Mouse (Mus musculus): Measurements from ENCODE around the gene Hrh1.
"Not testable (repeated sequence)": the region's sequence is repeated elsewhere in the genome, so short reads cannot be mapped to it uniquely, and the experiment has no call there.

The Hrh1 gene

DNA sequence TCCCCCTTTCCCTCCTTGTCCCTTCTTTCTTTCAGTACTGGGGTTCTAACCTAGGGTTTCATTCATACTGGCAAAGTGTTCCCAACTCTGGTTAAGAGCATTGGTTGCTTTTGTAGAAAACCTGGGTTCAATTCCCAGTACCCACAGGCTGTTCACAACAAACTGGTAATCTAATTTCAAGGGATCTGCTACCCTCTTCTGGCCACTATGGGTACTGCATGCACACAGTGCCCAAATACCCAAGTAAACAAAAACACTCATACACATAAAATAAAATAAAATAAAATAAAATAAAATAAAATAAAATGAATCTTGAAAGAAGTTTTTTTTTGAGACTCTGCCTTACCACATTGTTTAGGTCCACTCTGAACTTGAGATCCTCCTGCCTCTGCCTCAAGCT, 63.8 kb downstream of the Hrh1 start:
- DNase-seq (ENCODE audit: low spot score in 2 of 2) = no peak

DNA sequence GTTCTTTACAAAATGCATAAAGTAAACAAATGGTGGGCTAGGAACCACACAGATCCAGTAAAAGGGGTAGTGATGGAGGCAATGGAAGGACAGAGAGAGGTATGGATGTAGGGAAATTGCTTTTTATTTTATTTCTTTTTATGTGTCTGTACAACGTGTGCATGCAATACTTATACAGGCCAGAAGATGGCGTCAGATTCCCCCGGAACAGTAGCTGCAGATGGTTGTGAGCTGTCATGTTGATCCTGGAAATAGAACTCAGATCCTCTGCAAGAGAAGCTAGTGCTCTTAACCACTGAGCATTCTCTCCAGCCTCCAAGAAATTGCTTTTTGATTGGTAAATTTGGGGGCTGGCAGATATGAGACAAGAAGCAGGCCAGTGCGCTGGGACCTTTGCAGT, 65.0 kb downstream of the Hrh1 start:
- no peak for DNase-seq (ENCODE audit: low spot score in 2 of 2)

DNA sequence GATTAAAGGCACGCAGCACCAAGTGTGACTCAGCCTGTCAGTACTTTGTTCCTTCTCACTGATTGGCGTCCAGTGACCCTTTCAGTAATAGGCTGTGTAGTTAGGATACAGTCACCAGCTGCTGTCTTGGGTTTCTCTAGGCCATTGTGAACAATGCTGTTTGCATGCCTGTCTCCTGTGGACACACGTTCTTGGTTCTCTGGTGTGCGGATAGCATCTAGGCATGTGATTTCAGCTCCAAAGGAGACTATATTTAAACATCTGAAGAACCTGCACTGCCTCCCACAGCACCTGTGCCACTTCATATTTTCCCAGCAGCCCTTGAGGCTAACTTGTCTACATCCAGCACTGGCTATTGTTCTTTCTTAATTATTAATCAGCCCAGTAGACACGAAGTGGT, 75.8 kb downstream of the Hrh1 start:
- DNase-seq (ENCODE audit: low spot score in 2 of 2) = no peak

DNA sequence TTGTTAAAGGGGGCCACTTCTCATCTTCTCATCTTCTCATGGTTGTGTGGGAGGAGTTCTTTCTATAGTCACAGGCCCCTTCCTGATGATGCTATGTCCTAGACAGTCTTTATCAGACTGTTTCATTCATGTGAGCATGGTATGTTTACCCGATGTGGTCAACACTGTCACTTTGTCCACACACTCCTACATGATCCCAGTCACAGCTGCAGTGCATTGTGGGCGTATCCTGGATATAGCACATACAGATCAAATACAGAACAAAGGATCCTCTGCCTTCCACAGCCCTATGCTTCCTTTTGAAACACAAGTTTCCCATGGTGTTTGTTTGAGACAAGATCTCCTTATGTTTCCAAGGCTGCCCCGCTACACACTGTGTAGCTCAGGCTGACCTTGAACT, 76.3 kb downstream of the Hrh1 start:
- DNase-seq (ENCODE audit: low spot score in 2 of 2) = no peak

DNA sequence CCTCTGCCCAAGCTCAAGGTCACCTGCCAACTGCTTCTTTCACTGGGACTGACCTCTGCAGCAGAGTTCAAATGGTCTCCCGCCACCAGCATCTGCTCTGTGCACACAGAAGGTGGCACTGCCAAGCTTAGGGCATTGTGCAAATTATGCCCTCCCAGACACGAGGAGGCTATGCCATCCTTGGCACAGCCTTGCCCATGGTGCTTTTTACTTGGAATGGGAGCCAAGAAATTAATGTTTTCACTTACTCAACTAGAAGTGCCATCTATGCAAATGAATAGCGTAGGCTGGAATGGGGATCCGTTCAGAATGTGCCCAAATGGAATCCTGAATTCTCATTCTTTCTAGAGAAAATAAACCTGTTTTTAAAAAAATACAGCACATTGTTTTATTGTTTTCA, 77.2 kb downstream of the Hrh1 start:
- DNase-seq (ENCODE audit: low spot score in 2 of 2) = no peak

DNA sequence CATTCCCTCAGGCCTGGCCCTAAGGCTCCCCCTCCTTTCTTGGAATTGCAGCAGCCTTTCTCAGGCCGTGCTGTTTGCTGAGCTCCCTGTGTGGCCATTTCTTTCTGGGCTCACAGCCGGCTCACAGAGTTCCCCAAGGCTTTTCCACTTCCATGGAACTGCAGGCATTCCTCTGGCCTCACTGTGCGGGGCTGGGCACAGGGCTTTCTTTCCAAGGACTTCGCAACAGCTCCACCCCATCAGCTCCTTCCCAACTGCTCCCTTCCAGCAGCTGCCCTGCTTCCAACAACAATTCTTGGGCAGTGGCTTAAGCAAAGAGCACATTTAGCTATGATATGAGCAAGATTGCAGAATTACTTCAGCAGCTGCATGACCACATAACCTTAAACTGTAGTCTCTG, 81.0 kb downstream of the Hrh1 start:
- no peak for DNase-seq (ENCODE audit: low spot score in 2 of 2)

DNA sequence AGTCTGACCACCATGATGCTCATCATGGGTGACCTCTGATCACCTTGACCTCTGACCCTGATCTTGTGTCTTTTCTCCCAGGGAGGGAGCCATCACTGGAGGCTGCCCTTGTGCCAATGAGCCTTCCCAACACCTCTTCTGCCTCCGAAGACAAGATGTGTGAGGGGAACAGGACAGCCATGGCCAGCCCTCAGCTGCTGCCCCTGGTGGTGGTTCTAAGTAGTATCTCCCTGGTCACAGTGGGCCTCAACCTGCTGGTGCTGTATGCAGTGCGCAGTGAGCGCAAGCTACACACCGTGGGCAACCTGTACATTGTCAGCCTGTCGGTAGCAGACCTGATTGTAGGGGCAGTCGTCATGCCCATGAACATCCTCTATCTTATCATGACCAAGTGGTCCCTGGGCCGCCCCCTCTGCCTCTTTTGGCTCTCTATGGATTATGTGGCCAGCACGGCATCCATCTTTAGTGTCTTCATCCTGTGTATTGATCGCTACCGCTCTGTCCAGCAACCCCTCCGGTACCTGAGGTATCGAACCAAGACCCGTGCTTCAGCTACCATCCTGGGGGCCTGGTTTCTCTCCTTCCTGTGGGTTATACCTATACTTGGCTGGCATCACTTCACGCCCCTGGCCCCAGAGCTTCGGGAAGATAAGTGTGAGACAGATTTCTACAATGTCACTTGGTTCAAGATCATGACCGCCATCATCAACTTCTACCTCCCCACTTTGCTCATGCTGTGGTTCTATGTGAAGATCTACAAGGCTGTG, 82.1 kb downstream of the Hrh1 start:
- no peak for DNase-seq (ENCODE audit: low spot score in 2 of 2)

DNA sequence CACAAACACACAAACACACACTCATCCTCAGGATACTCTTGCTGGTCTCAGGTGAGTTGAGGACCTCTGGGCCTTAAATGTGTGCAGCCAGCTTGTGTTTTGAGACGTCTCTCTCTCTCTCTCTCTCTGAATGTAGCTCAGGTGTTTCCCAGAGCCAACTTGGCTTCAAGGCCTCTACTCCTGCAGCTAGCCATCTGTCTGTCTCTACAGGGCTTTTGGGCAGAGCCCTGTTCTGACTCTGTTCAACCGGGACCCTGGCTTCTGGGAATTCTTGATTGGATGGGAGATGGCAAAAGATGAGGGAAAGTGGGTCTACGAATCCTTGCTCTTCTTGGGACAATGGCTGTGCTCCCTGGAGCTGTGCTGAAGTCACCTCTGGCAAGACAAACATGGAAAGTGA, 91.6 kb downstream of the Hrh1 start:
- DNase-seq (ENCODE audit: low spot score in 2 of 2) = no peak

DNA sequence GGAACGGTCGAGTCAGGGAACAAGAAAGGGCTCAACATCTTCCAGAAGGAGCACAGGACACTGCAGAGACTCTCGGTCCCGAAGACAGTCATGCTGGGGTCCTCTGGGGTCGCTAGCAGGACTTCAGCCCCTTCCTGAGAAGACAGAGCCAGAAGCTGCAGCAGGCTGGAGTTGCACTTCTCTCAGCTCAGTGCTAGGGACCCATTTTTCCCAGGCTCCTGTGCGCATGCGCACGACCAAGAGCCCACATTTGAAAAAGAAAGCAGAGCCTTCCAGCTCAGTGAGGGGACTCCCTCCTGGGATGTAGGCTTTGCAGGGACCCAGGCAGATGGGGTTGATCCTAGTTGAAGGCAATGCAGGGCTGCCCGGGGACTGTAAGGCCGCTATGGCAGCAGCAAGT, 94.9 kb downstream of the Hrh1 start:
- DNase-seq (ENCODE audit: low spot score in 2 of 2) = not testable (repeated sequence)

DNA sequence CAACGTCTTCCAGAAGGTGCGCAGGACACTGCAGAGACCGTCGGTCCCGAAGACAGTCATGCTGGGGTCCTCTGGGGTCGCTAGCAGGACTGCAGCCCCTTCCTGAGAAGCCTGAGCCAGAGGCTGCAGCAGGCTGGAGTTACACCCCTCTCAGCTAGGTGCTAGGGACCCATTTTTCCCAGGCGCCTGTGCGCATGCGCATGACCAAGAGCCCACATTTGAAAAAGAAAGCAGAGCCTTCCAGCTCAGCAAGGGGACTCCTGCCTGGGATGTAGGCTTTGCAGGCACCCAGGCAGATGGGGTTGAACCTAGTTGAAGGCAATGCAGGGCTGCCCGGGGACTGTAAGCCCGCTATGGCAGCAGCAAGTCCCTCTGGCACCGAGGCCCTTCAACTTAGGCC, 97.3 kb downstream of the Hrh1 start:
- DNase-seq (ENCODE audit: low spot score in 2 of 2) = peak in 1 of 2 experiments; percentile 31

DNA sequence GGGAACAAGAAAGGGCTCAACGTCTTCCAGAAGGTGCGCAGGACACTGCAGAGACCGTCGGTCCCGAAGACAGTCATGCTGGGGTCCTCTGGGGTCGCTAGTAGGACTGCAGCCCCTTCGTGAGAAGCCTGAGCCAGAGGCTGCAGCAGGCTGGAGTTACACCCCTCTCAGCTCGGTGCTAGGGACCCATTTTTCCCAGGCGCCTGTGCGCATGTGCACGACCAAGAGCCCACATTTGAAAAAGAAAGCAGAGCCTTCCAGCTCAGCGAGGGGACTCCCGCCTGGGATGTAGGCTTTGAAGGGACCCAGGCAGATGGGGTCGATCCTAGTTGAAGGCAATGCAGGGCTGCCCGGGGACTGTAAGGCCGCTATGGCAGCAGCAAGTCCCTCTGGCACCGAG, 116.3 kb downstream of the Hrh1 start:
- DNase-seq (ENCODE audit: low spot score in 2 of 2) = not testable (repeated sequence)

DNA sequence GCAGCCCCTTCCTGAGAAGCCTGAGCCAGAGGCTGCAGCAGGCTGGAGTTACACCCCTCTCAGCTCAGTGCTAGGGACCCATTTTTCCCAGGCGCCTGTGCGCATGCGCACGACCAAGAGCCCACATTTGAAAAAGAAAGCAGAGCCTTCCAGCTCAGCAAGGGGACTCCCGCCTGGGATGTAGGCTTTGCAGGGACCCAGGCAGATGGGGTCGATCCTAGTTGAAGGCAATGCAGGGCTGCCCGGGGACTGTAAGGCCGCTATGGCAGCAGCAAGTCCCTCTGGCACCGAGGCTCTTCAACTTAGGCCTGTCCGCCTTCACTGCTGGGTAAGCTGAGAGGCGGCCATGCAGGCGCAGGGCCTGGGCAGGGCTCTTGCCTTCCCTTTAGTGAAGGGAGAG, 131.0 kb downstream of the Hrh1 start:
- not testable (repeated sequence) for DNase-seq (ENCODE audit: low spot score in 2 of 2)
